Mouse (Mus musculus) spleen, adult 2 months (tissue): ENCODE data around the gene Plekha4. TPM values are rescaled to one million over a fixed set of nuclear protein-coding genes. Genes with fewer than 3 reads are reported as not detected.
"Not testable (repeated sequence)": the region's sequence is repeated elsewhere in the genome, so short reads cannot be mapped to it uniquely, and the experiment has no call there.

Experiments
- DNase-seq, 2 experiments: peaks; one replicate each; pipeline versions ENCODE4 v3.0.0 to v3.0.0-alpha.2; 2012 to 2021; ENCODE audit warnings: low spot score in 2 of 2, low read depth in 1 of 2
- H3K27ac ChIP-seq: fragments of 200-500 bp; 2 replicates; pipeline ENCODE4 v1.5.1; 2012; ENCODE audit warnings: low read length, inconsistent platforms; ENCODE audit not compliant: insufficient read depth
- H3K27me3 ChIP-seq: fragments of 200-500 bp; 2 replicates; pipeline ENCODE4 v1.6.1; 2012; ENCODE audit warnings: mild to moderate bottlenecking, moderate library complexity, low read length, inconsistent platforms; ENCODE audit not compliant: control insufficient read depth, insufficient read depth
- H3K36me3 ChIP-seq: fragments of 200-500 bp; 2 replicates; pipeline ENCODE4 v1.6.1; 2012; ENCODE audit warnings: mild to moderate bottlenecking, low read length, inconsistent platforms; ENCODE audit not compliant: control insufficient read depth, insufficient read depth
- H3K4me1 ChIP-seq: fragments of 200-500 bp; 2 replicates; pipeline ENCODE4 v1.6.1; 2011; ENCODE audit warnings: inconsistent platforms; ENCODE audit not compliant: control insufficient read depth, insufficient read depth, insufficient read length
- H3K4me3 ChIP-seq: fragments of 200-500 bp; 2 replicates; pipeline ENCODE4 v1.5.1; 2011; ENCODE audit warnings: mild to moderate bottlenecking, inconsistent platforms; ENCODE audit not compliant: insufficient read depth, insufficient read length; ENCODE audit errors: extremely low read depth
- CTCF ChIP-seq: fragments of 200-500 bp; IDR thresholded peaks from 2 replicates; pipeline ENCODE4 v1.5.1; 2011; ENCODE audit warnings: mild to moderate bottlenecking, inconsistent platforms; ENCODE audit not compliant: insufficient read depth, insufficient read length, insufficient replicate concordance; ENCODE audit errors: extremely low read depth
- POLR2A ChIP-seq: fragments of 200-500 bp; IDR thresholded peaks from 2 replicates; pipeline ENCODE4 v1.6.1; 2011; ENCODE audit warnings: low read depth, low read length, inconsistent platforms
- WGBS: fragments of 180-500 bp; shearing (Covaris S2); methylation state at CpG from one replicate; pipeline ENCODE4 v1.1.7; 2018; 5-methylcytosine and 5-hydroxymethylcytosine counted together
- polyA plus RNA-seq: library from polyadenylated mRNA; depleted of rRNA; stranded (reverse); fragments of >200 nt; gene quantifications from 2 replicates; pipeline ENCODE4 v1.2.3, GENCODE M21; 2012

Plekha4 gene
- polyA plus RNA-seq, 1 experiment: 6.5 TPM

DNA sequence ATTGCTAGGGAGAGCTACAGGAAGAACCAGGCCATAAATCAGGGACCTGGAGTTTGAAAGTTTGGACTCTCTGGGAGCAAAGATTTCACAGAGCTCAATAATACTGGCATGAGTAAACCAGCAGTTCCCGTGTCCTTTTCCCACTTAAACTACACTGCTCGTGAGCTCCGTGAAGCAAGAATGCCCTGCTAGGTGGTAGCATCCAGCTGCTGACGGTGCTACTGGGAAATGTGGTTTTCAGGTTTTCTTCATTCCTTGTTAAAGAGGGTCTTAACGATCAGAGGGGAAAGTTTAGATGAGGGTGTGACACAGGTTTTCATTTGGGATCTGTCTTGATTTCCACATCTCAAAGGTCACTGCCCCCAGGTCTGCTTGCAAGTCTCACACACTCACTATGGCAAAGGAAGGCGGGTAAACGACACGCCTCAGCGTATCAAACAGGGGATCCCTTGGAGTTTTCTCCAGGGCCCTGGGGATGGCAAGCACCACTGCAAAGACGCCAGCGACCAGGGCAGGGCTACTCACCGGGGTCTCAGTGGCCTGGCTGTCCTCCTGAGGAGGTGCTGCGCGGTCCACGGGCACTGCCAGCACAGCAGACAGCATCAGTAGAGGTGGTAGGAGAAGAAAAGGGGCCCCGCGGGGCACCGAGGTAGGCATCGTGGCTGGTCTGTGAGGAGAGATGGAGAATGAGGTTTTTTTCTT is 16.8 kb upstream of the Plekha4 start:
- Histone ChIP-seq H3K4me1 (peaks cover 5% of the 10 kb centered on the region; the same call in 1 of the 2 replicates), H3K27ac (peak overlapping the region; percentile 88; the same call in 1 of the 2 replicates), H3K4me3 (peak overlapping the region; percentile 90), H3K36me3 (peaks cover 3% of the 10 kb centered on the region; the same call in 1 of the 2 replicates), H3K27me3 (no peaks in the 10 kb centered on the region)
- no peak for DNase-seq
- whole genome bisulfite sequencing: 16% methylated on average over 19 of the region's 19 CpGs
- no peak for TF ChIP-seq CTCF
- TF ChIP-seq POLR2A: no peak

- H3K4me1 ChIP-seq: peaks cover 5% of the 10 kb centered on the region; the same call in 1 of the 2 replicates
- under 1% methylated on average over 44 of the region's 44 CpGs for WGBS
Observed at GRCm38 (mm10) chr7:45509912-45510787, 16.0 kb upstream of the Plekha4 start, which contains the start of gene Nucb1. Nucb1 (minus strand) TSS chr7:45510406.

DNA sequence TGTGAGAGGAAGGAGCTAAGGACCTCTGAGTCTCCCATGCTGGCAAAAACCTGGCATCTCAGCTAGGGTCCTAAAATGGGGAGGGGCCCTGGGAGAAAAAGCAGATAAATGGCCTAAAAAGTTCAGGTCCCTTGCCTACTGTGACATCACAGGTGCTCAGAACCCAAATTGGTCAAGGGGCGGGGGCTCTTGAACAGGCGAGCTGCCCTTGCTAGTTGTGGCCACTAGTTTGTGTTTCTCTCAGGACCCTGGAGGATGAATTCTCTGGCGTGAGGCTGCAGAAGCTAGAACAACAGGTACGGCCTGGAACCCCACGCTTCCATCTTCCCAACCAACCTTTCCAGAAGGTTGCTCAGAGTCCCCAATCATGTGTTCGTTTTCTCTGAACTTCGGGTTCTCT is 11.7 kb upstream of the Plekha4 start:
- DNase-seq: no peak
- 90% methylated on average over 7 of the region's 7 CpGs for WGBS
- no peaks in the 10 kb centered on the region for H3K36me3 ChIP-seq
- TF ChIP-seq CTCF (no peak), POLR2A (no peak)
- H3K4me1 ChIP-seq: peaks cover 2% of the 10 kb centered on the region; the same call in 1 of the 2 replicates
- no peak overlapping the region for H3K4me3 ChIP-seq
- H3K27me3 ChIP-seq: no peaks in the 10 kb centered on the region
- no peak overlapping the region for H3K27ac ChIP-seq

More at GRCm38 (mm10) chr7:45509912-45510787, 16.0 kb upstream of the Plekha4 start, which contains the start of gene Nucb1:
- DNase-seq: peak; percentile 89 to 93
- no peaks in the 10 kb centered on the region for H3K27me3 ChIP-seq
- peak within 1 kb of the TSS; percentile 90 for H3K4me3 ChIP-seq
- peaks cover 3% of the 10 kb centered on the region; the same call in 1 of the 2 replicates for H3K36me3 ChIP-seq
- peak within 1 kb of the TSS; percentile 96 for H3K27ac ChIP-seq
- TF ChIP-seq POLR2A: peak; percentile 52
- TF ChIP-seq CTCF: no peak

DNA sequence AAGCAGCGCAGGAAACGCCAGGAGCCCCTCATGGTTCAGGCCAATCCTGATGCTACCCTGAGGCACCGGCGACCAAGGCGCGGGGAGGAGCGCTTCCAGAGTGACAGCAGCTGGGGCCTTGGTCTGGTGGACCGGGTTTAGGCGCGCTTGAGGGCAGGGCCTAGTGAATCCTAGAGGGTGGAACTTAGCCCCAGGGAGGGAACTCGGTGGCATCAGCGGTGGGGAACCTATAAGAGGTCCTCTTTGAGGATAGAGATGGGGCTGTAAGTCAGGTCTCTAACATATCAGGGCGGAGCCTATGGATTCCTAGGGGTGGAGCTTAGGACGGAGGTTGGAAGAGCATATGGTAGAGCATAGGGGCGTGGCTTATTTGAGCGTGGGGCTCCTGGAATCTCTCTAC is 10.7 kb upstream of the Plekha4 start:
- no peak for DNase-seq
- no peaks in the 10 kb centered on the region for H3K36me3 ChIP-seq
- 60% methylated on average over 16 of the region's 16 CpGs for WGBS
- no peak for TF ChIP-seq POLR2A
- no peak for TF ChIP-seq CTCF
- no peak overlapping the region for H3K27ac ChIP-seq
- no peaks in the 10 kb centered on the region for H3K4me1 ChIP-seq
- H3K27me3 ChIP-seq: no peaks in the 10 kb centered on the region
- H3K4me3 ChIP-seq: no peak overlapping the region

DNA sequence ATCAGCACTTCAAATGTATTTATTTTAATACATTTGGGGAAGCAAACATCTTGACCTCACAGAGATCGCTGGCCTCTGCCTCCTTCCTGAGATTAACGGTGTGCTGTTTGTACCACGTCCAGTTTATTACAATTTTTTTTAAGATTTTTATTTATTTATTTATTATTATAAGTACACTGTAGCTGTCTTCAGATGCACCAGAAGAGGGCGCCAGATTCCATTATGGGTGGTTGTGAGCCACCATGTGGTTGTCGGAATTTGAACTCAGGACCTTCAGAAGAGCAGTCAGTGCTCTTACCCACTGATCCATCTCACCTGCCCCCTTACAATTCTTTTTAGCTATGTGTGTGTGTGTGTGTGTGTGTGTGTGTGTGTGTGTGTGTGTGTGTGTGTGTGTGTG is 9.3 kb upstream of the Plekha4 start:
- 65% methylated on average over 5 of the region's 5 CpGs for WGBS
- H3K27ac ChIP-seq, H3K4me3 ChIP-seq, H3K4me1 ChIP-seq, H3K27me3 ChIP-seq, H3K36me3 ChIP-seq, DNase-seq: not testable (repeated sequence)

- WGBS: 93% methylated on average over 16 of the region's 16 CpGs
- no peak overlapping the region for H3K27ac ChIP-seq
- no peaks in the 10 kb centered on the region for H3K27me3 ChIP-seq
- no peaks in the 10 kb centered on the region for H3K4me1 ChIP-seq
- H3K36me3 ChIP-seq: peaks cover 4% of the 10 kb centered on the region
- no peak overlapping the region for H3K4me3 ChIP-seq
- DNase-seq: no peak
- TF ChIP-seq CTCF: no peak
- no peak for TF ChIP-seq POLR2A
Observed at GRCm38 (mm10) chr7:45518618-45519017, 7.5 kb upstream of the Plekha4 start.
